Mouse (Mus musculus) liver, embryonic 14.5 days (tissue): ENCODE results near the gene Rundc3a. TPM values are rescaled to one million over a fixed set of nuclear protein-coding genes. Genes with fewer than 3 reads are reported as not detected.

Experiments
- ATAC-seq: fragments of 200-750 bp; cut with Nextera tagmentation; 2 replicates; pipeline ENCODE4 v1.8.0; 2017; ENCODE audit warnings: moderate number of reproducible peaks, mild to moderate bottlenecking, moderate library complexity; ENCODE audit not compliant: insufficient read depth
- DNase-seq, 3 experiments: peaks; one replicate each; pipeline ENCODE4 v3.0.0-alpha.2; 2012 to 2013; ENCODE audit warnings: low read depth in 3 of 3, low spot score in 3 of 3
- H3K27ac ChIP-seq: fragments of 300-500 bp; sonication (generic); 2 replicates; pipeline ENCODE4 v1.5.1; 2014; ENCODE audit warnings: moderate library complexity, mild to moderate bottlenecking, control low read depth, inconsistent platforms
- H3K27me3 ChIP-seq: fragments of 300-500 bp; sonication (generic); 2 replicates; pipeline ENCODE4 v1.6.1; 2014; ENCODE audit warnings: mild to moderate bottlenecking, low read length, moderate library complexity; ENCODE audit not compliant: control insufficient read depth, insufficient read depth
- H3K36me3 ChIP-seq: fragments of 300-500 bp; sonication (generic); replicated peaks from 2 replicates; pipeline ENCODE4 v1.6.1; 2014; ENCODE audit warnings: low read depth; ENCODE audit not compliant: control insufficient read depth, insufficient read depth
- H3K4me1 ChIP-seq, 2 experiments: fragments of 200-500 bp in 1 of 2; fragments of 300-500 bp in 1 of 2; sonication (generic) in 1 of 2; replicated peaks; 2 replicates each; pipeline ENCODE4 v1.6.1; 2012 to 2014; ENCODE audit warnings: antibody characterized with exemption in 1 of 2, inconsistent platforms in 1 of 2, low read length in 1 of 2; ENCODE audit not compliant: control insufficient read depth in 2 of 2, insufficient read depth in 2 of 2
- H3K4me2 ChIP-seq: fragments of 300-500 bp; sonication (generic); 2 replicates; pipeline ENCODE4 v1.6.1; 2014; ENCODE audit warnings: low read depth, mild to moderate bottlenecking, control low read depth, moderate library complexity
- H3K4me3 ChIP-seq, 2 experiments: fragments of 200-500 bp in 1 of 2; fragments of 300-500 bp in 1 of 2; sonication (generic) in 1 of 2; 2 replicates each; pipeline ENCODE4 v1.5.1; 2012 to 2014; ENCODE audit warnings: low read depth in 2 of 2, low read length in 2 of 2, mild to moderate bottlenecking in 2 of 2, control low read depth in 1 of 2, inconsistent platforms in 1 of 2, moderate library complexity in 1 of 2; ENCODE audit not compliant: insufficient read depth in 1 of 2
- H3K9ac ChIP-seq: fragments of 300-500 bp; sonication (generic); replicated peaks from 2 replicates; pipeline ENCODE4 v1.6.1; 2014; ENCODE audit warnings: mild to moderate bottlenecking, control low read depth, moderate library complexity
- H3K9me3 ChIP-seq: fragments of 300-500 bp; sonication (generic); 2 replicates; pipeline ENCODE4 v1.6.1; 2016; ENCODE audit warnings: low read length, mixed read lengths; ENCODE audit not compliant: control insufficient read depth
- CTCF ChIP-seq: IDR thresholded peaks from 2 replicates; pipeline ENCODE4 v1.5.1; 2016; ENCODE audit warnings: antibody characterized with exemption, low read depth, control low read depth
- EP300 ChIP-seq: IDR thresholded peaks from 2 replicates; pipeline ENCODE4 v1.6.1; 2016; ENCODE audit warnings: antibody characterized with exemption, low read depth
- WGBS: fragments of 180-500 bp; shearing (Covaris S2); extraction: QIAGEN DNeasy Blood & Tissue Kit; methylation state at CpG from one replicate; pipeline ENCODE4 v1.1.7; 2014; ENCODE audit not compliant: insufficient replicate concordance; 5-methylcytosine and 5-hydroxymethylcytosine counted together
- polyA plus RNA-seq, 2 experiments: library from polyadenylated mRNA; depleted of rRNA in 1 of 2; stranded (reverse) in 1 of 2; unstranded in 1 of 2; fragments of >200 nt; fragmentation: Nextera tagmentation in 1 of 2; extraction: Ambion mirVana in 1 of 2; gene quantifications; 2 replicates each; pipeline versions ENCODE4 v1.2.1 to v1.2.3; 2012 to 2014

Rundc3a gene
- polyA plus RNA-seq, 2 experiments: 1.0 to 1.4 TPM

DNA sequence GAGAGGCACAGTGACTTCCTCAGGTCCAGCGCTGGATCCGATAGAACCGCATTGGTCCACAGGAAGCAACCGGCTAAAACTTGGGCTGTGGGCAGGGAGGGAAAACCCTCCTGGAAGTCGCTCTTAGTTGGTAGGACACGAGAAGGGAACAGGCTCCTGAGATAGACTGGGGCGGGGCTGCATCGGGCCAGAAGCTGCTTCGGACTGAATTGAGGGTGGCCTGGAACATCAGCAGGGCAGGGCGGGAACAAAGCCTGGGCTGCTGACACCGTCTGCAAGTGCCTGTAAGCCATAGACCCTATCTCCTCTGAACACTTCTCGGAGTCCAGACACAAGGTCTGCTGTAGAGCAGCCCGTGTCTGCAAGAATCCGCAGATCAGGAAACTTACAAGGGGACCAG is 20.3 kb upstream of the Rundc3a start:
- H3K4me3 ChIP-seq: peak overlapping the region; percentile 46 to 50
- ATAC-seq: peak; percentile 29
- peak overlapping the region; percentile 100 for H3K27ac ChIP-seq

GRCm38 (mm10) chr11:102373646-102374045 is 19.6 kb upstream of the Rundc3a start:
- TF ChIP-seq CTCF: no peak
- no peak for TF ChIP-seq EP300
- H3K9ac ChIP-seq: peak overlapping the region; percentile 99
- H3K27me3 ChIP-seq: no peaks in the 10 kb centered on the region; the same call in 1 of the 2 replicates
- DNase-seq (no peak), ATAC-seq (no peak)
- H3K36me3 ChIP-seq: no peaks in the 10 kb centered on the region
- peaks cover 70 to 79% of the 10 kb centered on the region in 2 experiments for H3K4me1 ChIP-seq
- peak overlapping the region; percentile 100 for H3K27ac ChIP-seq
- H3K9me3 ChIP-seq: no peaks in the 10 kb centered on the region; the same call in 1 of the 2 replicates
- H3K4me3 ChIP-seq: peak overlapping the region; percentile 46 to 50
- 42% methylated on average over 2 of the region's 2 CpGs for WGBS
- peak overlapping the region; percentile 96 for H3K4me2 ChIP-seq

More for the DNA sequence above, 20.3 kb upstream of the Rundc3a start:
- 27% methylated on average over 14 of the region's 14 CpGs for WGBS
- DNase-seq: peak in 1 of 3 experiments; percentile 65
- Histone ChIP-seq H3K4me2 (peak overlapping the region; percentile 96), H3K36me3 (no peaks in the 10 kb centered on the region), H3K9me3 (no peaks in the 10 kb centered on the region; the same call in 1 of the 2 replicates), H3K9ac (peak overlapping the region; percentile 99), H3K4me1 (peaks cover 76 to 85% of the 10 kb centered on the region in 2 experiments), H3K27me3 (no peaks in the 10 kb centered on the region; the same call in 1 of the 2 replicates)
- TF ChIP-seq EP300: peak; percentile 18; the same call in 1 of the 2 replicates
- TF ChIP-seq CTCF: no peak

DNA sequence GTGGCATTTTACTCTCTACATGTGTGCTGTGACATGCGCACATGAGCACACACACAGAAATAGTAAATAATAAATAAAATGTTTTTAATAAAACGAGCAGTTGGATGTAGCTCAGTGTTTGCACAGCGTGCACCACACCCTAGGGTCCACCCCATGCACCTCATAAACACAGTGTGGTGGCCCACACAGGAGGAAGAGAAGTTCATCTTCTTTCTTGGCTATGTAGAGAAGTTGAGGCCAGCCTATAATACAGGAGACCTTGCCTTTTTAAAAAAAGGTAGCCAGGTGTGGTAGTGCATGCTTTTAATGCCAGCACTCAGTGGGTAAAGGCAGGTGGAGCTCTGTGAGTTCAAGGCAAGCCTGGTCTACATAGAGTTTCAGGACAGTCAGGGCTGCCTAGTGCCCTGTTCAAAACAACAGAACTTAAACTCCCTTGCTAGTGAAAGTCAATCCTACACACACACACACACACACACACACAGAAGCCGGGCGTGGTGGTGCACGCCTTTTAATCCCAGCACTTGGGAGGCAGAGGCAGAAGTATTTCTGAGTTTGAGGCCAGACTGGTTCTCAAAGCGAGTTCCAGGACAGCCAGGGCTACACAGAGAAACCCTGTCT is 19.0 kb upstream of the Rundc3a start:
- WGBS: 50% methylated on average over 7 of the region's 7 CpGs
- Histone ChIP-seq H3K9me3 (peaks cover 3% of the 10 kb centered on the region), H3K4me2 (peak overlapping the region; percentile 96), H3K4me3 (peak overlapping the region; percentile 9 to 32; a peak in 2 of 4 replicates), H3K36me3 (no peaks in the 10 kb centered on the region), H3K9ac (peak overlapping the region; percentile 99), H3K4me1 (peaks cover 64 to 73% of the 10 kb centered on the region in 2 experiments), H3K27me3 (no peaks in the 10 kb centered on the region; the same call in 1 of the 2 replicates), H3K27ac (peak overlapping the region; percentile 100)
- no peak for DNase-seq
- 0 out of 2 replicates have a peak, but pooled peaks have one; percentile 0 for ATAC-seq
- TF ChIP-seq EP300: no peak
- no peak for TF ChIP-seq CTCF

GRCm38 (mm10) chr11:102375196-102376173 is 17.7 kb upstream of the Rundc3a start:
- peaks cover 51 to 61% of the 10 kb centered on the region in 2 experiments for H3K4me1 ChIP-seq
- 2% methylated on average over 23 of the region's 23 CpGs for WGBS
- peak overlapping the region; percentile 96 for H3K4me2 ChIP-seq
- peak overlapping the region; percentile 52 to 60 for H3K4me3 ChIP-seq
- peak overlapping the region; percentile 100 for H3K27ac ChIP-seq
- H3K9ac ChIP-seq: peak overlapping the region; percentile 99
- H3K36me3 ChIP-seq: no peaks in the 10 kb centered on the region
- TF ChIP-seq EP300: peak; percentile 97
- TF ChIP-seq CTCF: no peak
- H3K9me3 ChIP-seq: peaks cover 3% of the 10 kb centered on the region
- DNase-seq (peak; percentile 98), ATAC-seq (peak; percentile 88)
- H3K27me3 ChIP-seq: no peaks in the 10 kb centered on the region; the same call in 1 of the 2 replicates
